Mouse (Mus musculus): Measurements from ENCODE around the gene Itga1. TPM values are rescaled to one million over a fixed set of nuclear protein-coding genes. Genes with fewer than 3 reads are reported as not detected.

Gene Itga1
- polyA plus RNA-seq, 1 experiment from 2014 or later = 22.0 TPM

DNA sequence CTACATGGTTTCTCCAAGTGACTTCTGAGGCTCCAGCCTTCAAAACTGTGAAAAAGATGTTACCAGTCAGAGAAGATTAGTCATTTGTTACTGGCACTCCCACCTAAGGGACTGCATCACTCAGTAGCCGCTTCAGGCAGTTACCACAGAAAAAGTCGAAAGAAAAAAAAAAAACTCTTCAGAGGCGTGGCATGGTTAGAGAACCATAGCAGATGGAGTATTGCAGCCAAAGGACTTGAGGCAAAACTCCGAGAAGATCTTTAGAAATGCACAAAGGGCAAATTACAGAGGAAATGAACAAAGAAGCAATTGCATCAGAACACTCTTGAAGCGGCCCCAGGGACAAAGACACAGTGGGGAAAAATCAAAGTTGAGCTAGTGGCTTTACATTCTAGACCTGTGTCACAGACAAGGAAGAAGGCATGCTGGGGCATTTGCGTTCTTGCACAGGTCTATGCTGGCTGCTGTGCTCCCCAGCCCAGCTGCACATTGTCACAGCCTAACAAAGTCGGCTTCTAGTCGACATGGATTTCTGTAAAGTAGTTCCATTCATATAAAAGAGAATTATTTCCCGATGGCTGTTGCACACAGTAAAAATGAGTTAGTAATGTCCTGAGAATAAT is 95.4 kb downstream of the Itga1 start:
- peak; percentile 72 for DNase-seq (ENCODE audit: low spot score)
- no peak for TF ChIP-seq CTCF (IDR thresholded peaks at IDR 0.05)
- no peak for TF ChIP-seq EP300 (IDR thresholded peaks at IDR 0.05)
- Histone ChIP-seq H3K27ac (ENCODE audit: low read length) (no peak overlapping the region), H3K4me1 (ENCODE audit: insufficient read depth, low read depth, low read length) (no peaks in the 10 kb centered on the region), H3K9me3 (ENCODE audit: low read length) (no peaks in the 10 kb centered on the region), H3K9ac (replicated peaks; ENCODE audit: low read depth) (no peak overlapping the region), H3K27me3 (replicated peaks; ENCODE audit: insufficient read depth, low read length) (no peaks in the 10 kb centered on the region), H3K4me3 (ENCODE audit: low read depth, low read length) (no peak overlapping the region), H3K4me2 (replicated peaks; ENCODE audit: low read depth, low read length) (no peak overlapping the region), H3K36me3 (ENCODE audit: insufficient read depth, low read length) (no peaks in the 10 kb centered on the region)
- 51% methylated on average over 9 of the region's 9 CpGs for WGBS
- ATAC-seq = peak; percentile 32; the same call in 1 of the 2 replicates

DNA sequence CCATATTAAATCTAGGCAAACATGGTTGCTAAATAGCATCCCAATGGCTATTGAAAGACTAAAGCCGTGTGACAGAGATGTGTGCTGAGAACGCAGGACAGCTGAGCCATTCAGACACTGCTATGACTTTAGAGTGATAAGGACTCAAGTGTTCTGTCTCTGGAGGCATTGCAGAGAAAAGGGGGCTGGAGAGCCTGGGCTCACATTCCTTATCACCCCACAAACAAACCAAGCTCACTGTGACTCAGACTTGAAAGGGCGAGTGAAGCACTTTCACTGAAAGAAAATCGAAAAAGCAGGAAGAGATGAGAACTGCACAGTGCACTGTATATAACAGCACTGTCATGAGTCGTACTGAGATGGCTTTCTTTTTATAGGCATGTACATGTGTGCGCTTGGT is 96.4 kb downstream of the Itga1 start:
- H3K9ac ChIP-seq (replicated peaks; ENCODE audit: low read depth) = no peak overlapping the region
- no peak overlapping the region for H3K4me2 ChIP-seq (replicated peaks; ENCODE audit: low read depth, low read length)
- no peaks in the 10 kb centered on the region for H3K4me1 ChIP-seq (ENCODE audit: insufficient read depth, low read depth, low read length)
- no peaks in the 10 kb centered on the region for H3K36me3 ChIP-seq (ENCODE audit: insufficient read depth, low read length)
- H3K9me3 ChIP-seq (ENCODE audit: low read length) = no peaks in the 10 kb centered on the region
- ATAC-seq = no peak
- H3K27me3 ChIP-seq (replicated peaks; ENCODE audit: insufficient read depth, low read length) = no peaks in the 10 kb centered on the region
- WGBS = 44% methylated on average over 6 of the region's 6 CpGs
- TF ChIP-seq EP300 (IDR thresholded peaks at IDR 0.05) = no peak
- no peak for TF ChIP-seq CTCF (IDR thresholded peaks at IDR 0.05)
- no peak overlapping the region for H3K27ac ChIP-seq (ENCODE audit: low read length)
- no peak overlapping the region for H3K4me3 ChIP-seq (ENCODE audit: low read depth, low read length)
- no peak for DNase-seq (ENCODE audit: low spot score)

DNA sequence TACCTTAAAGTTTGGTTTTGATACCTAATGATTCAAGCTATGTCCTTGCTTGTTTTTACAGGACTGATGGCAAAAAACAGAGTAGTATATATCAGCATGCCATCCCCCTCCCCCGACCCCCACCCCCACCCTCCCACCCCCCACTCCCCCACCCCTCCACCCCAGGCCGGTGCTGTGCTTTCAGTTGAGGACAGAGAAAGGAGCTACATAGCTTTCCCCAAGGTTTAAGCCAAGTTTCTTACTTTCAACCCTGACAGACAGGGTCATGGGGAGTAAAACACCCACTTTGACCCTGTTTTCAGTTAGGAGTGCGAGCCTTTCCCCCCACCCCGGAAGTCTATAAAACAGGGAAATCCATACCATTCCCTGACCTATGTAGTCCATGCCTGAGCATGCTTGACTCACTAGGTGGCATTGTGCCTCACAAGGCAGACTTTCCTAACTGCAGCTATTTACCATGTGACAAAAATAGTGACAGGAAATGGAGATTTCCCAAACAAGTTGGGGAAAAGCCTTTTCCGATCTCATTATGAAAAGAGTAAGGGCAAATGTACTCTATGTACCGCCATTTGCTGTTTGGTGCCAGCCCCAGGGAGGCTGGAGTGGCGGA is 98.2 kb downstream of the Itga1 start:
- 36% methylated on average over 6 of the region's 7 CpGs for WGBS
- peak; percentile 37; the same call in 1 of the 2 replicates for ATAC-seq
- Histone ChIP-seq H3K36me3 (ENCODE audit: insufficient read depth, low read length) (no peaks in the 10 kb centered on the region), H3K27ac (ENCODE audit: low read length) (no peak overlapping the region), H3K4me3 (ENCODE audit: low read depth, low read length) (no peak overlapping the region), H3K4me2 (replicated peaks; ENCODE audit: low read depth, low read length) (no peak overlapping the region), H3K9me3 (ENCODE audit: low read length) (no peaks in the 10 kb centered on the region), H3K9ac (replicated peaks; ENCODE audit: low read depth) (no peak overlapping the region), H3K27me3 (replicated peaks; ENCODE audit: insufficient read depth, low read length) (no peaks in the 10 kb centered on the region), H3K4me1 (ENCODE audit: insufficient read depth, low read depth, low read length) (no peaks in the 10 kb centered on the region)
- peak; percentile 51 for DNase-seq (ENCODE audit: low spot score)
- TF ChIP-seq EP300 (IDR thresholded peaks at IDR 0.05) (no peak), CTCF (IDR thresholded peaks at IDR 0.05) (peak; percentile 74)

DNA sequence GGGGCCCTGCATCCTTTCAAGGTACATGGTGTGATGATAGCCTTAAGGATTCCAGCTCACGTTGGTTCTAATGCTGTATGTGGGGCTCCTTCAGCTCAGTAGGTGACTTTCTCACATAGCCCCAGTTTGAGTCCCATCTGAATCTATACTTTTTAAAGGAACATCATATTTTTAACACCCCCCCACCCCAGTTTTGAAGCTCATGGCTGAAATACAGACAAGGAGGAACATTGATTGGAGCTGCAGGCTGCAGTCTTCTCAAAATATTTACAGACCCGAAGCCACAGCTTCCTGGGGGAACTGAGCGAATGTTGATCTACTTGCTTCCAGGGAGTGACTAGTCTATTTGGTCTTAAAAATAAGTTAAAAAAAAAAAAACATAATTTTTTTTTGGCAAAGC is 98.9 kb downstream of the Itga1 start:
- WGBS = 63% methylated on average over 3 of the region's 3 CpGs
- Histone ChIP-seq H3K36me3 (ENCODE audit: insufficient read depth, low read length) (no peaks in the 10 kb centered on the region), H3K4me1 (ENCODE audit: insufficient read depth, low read depth, low read length) (no peaks in the 10 kb centered on the region)

DNA sequence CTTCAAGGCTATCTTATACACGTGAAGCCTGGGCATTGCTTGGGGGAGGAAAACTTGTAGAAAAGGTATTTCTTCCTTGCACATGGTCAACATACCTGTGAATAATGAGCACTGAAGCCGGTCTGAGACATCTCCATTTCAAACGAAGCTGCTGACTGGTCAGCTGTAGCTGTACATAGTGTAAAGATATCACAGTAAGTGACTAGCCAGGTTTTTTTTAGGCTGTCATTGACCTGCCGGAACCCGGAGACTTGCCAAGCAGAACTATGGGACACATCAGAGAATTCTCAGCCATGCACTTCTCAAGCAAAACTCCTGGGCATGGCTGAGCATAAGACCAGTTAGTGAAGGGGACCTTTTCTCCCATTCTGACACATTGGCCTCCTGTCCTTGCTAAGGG is 99.6 kb downstream of the Itga1 start:
- TF ChIP-seq CTCF (IDR thresholded peaks at IDR 0.05) = no peak
- no peak for TF ChIP-seq EP300 (IDR thresholded peaks at IDR 0.05)
- H3K27me3 ChIP-seq (replicated peaks; ENCODE audit: insufficient read depth, low read length) = no peaks in the 10 kb centered on the region
- H3K9ac ChIP-seq (replicated peaks; ENCODE audit: low read depth) = no peak overlapping the region
- ATAC-seq (no peak), DNase-seq (ENCODE audit: low spot score) (no peak)
- no peaks in the 10 kb centered on the region for H3K36me3 ChIP-seq (ENCODE audit: insufficient read depth, low read length)
- no peak overlapping the region for H3K4me3 ChIP-seq (ENCODE audit: low read depth, low read length)
- H3K9me3 ChIP-seq (ENCODE audit: low read length) = no peaks in the 10 kb centered on the region
- H3K4me2 ChIP-seq (replicated peaks; ENCODE audit: low read depth, low read length) = no peak overlapping the region
- 90% methylated on average over 5 of the region's 5 CpGs for WGBS
- H3K27ac ChIP-seq (ENCODE audit: low read length) = no peak overlapping the region
- no peaks in the 10 kb centered on the region for H3K4me1 ChIP-seq (ENCODE audit: insufficient read depth, low read depth, low read length)

More for the DNA sequence above, 98.9 kb downstream of the Itga1 start:
- Histone ChIP-seq H3K4me2 (replicated peaks; ENCODE audit: low read depth, low read length) (no peak overlapping the region), H3K4me3 (ENCODE audit: low read depth, low read length) (no peak overlapping the region), H3K27ac (ENCODE audit: low read length) (no peak overlapping the region), H3K27me3 (replicated peaks; ENCODE audit: insufficient read depth, low read length) (no peaks in the 10 kb centered on the region), H3K9ac (replicated peaks; ENCODE audit: low read depth) (no peak overlapping the region), H3K9me3 (ENCODE audit: low read length) (no peaks in the 10 kb centered on the region)
- no peak for ATAC-seq
- no peak for TF ChIP-seq CTCF (IDR thresholded peaks at IDR 0.05)
- no peak for TF ChIP-seq EP300 (IDR thresholded peaks at IDR 0.05)
- no peak for DNase-seq (ENCODE audit: low spot score)

DNA sequence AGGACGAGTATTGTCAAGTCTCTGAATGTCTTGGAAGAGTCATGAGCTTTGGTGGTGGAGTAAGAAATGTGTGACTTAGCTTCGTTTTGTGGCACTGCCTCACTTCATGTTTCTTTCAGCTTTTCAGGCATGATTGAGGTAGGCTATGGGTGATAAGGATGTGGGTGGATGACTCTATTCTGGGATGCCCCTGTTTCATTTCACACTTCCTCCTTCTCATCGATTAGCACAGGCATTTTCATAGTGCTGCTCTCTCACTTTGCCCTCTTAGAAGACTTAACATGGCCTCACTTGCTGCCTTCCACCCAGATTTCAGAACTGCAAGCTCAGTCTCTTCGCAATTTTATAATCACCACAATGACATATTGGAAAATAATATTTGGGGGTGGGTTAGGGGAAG is 102.2 kb downstream of the Itga1 start:
- Histone ChIP-seq H3K4me1 (ENCODE audit: insufficient read depth, low read depth, low read length) (no peaks in the 10 kb centered on the region), H3K27me3 (replicated peaks; ENCODE audit: insufficient read depth, low read length) (no peaks in the 10 kb centered on the region), H3K4me2 (replicated peaks; ENCODE audit: low read depth, low read length) (no peak overlapping the region), H3K9me3 (ENCODE audit: low read length) (no peaks in the 10 kb centered on the region), H3K27ac (ENCODE audit: low read length) (no peak overlapping the region), H3K36me3 (ENCODE audit: insufficient read depth, low read length) (no peaks in the 10 kb centered on the region), H3K4me3 (ENCODE audit: low read depth, low read length) (no peak overlapping the region), H3K9ac (replicated peaks; ENCODE audit: low read depth) (no peak overlapping the region)
- TF ChIP-seq EP300 (IDR thresholded peaks at IDR 0.05) = no peak
- no peak for TF ChIP-seq CTCF (IDR thresholded peaks at IDR 0.05)
- ATAC-seq = no peak
- 87% methylated on average over 4 of the region's 4 CpGs for whole genome bisulfite sequencing
- DNase-seq (ENCODE audit: low spot score) = no peak
